Mouse (Mus musculus) kidney, adult 2 months (tissue): Measurements from ENCODE around the gene Cep78. TPM values are rescaled to one million over a fixed set of nuclear protein-coding genes. Genes with fewer than 3 reads are reported as not detected.

Experiments
- DNase-seq: peaks from one replicate; pipeline ENCODE4 v3.0.0; 2021
- H3K27ac ChIP-seq: fragments of 200-500 bp; 2 replicates; pipeline ENCODE4 v1.5.1; 2012; ENCODE audit warnings: low read depth, low read length, control low read depth, inconsistent platforms; ENCODE audit not compliant: insufficient read depth
- H3K27me3 ChIP-seq: fragments of 200-500 bp; replicated peaks from 2 replicates; pipeline ENCODE4 v1.6.1; 2012; ENCODE audit warnings: mild to moderate bottlenecking, moderate library complexity, low read length, inconsistent platforms; ENCODE audit not compliant: control insufficient read depth, insufficient read depth
- H3K36me3 ChIP-seq: fragments of 200-500 bp; 2 replicates; pipeline ENCODE4 v1.6.1; 2012; ENCODE audit warnings: mild to moderate bottlenecking, moderate library complexity, low read length, inconsistent platforms; ENCODE audit not compliant: control insufficient read depth, insufficient read depth
- H3K4me1 ChIP-seq: fragments of 200-500 bp; 2 replicates; pipeline ENCODE4 v1.6.1; 2011; ENCODE audit warnings: low read length; ENCODE audit not compliant: control insufficient read depth, insufficient read depth
- H3K4me3 ChIP-seq: fragments of 200-500 bp; 2 replicates; pipeline ENCODE4 v1.5.1; 2011; ENCODE audit warnings: mild to moderate bottlenecking, low read depth, low read length, control low read depth; ENCODE audit not compliant: insufficient read depth
- CTCF ChIP-seq: fragments of 200-500 bp; conservative IDR thresholded peaks from 2 replicates; pipeline ENCODE4 v1.5.1; 2011; ENCODE audit warnings: low read depth, mild to moderate bottlenecking, control low read depth, low read length, moderate library complexity, mixed read lengths; ENCODE audit not compliant: insufficient read depth, insufficient read length
- POLR2A ChIP-seq: fragments of 200-500 bp; IDR thresholded peaks from one replicate; pipeline ENCODE4 v1.6.1; 2011; ENCODE audit warnings: low read depth, low read length, control low read depth
- WGBS: fragments of 180-500 bp; shearing (Covaris S2); methylation state at CpG from one replicate; pipeline ENCODE4 v1.1.7; 2018; 5-methylcytosine and 5-hydroxymethylcytosine counted together
- polyA plus RNA-seq: library from polyadenylated mRNA; depleted of rRNA; stranded (reverse); fragments of >200 nt; gene quantifications from 2 replicates; pipeline ENCODE4 v1.2.3, GENCODE M21; 2012; rRNA removed

Cep78 gene
- polyA plus RNA-seq, 1 experiment = 1.6 TPM

DNA sequence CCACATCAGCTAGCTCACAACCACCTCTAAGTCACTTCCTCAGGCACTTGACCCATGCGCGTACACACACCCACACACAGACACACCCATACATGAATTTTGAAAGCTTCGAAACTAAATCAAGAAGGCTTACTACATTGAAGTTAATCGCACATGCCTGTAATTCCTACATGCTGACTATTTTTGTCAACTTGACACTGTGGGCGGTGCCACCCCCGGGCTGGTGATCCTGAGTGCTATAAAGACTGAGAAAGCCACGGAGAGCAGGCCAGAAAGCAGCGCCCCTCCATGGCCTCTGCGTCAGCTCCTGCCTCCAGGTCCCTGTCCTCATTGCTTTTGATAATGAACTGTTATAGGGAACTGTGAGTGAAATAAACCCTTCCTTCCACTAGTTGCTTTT, 61.4 kb downstream of the Cep78 start:
- peak; percentile 29 for DNase-seq
- 40% methylated on average over 9 of the region's 9 CpGs for WGBS
- TF ChIP-seq POLR2A (no peak), CTCF (no peak)
- Histone ChIP-seq H3K27me3 (no peaks in the 10 kb centered on the region), H3K27ac (no peak overlapping the region), H3K36me3 (no peaks in the 10 kb centered on the region), H3K4me1 (peaks cover 5% of the 10 kb centered on the region; the same call in 1 of the 2 replicates), H3K4me3 (0 out of 2 replicates have a peak overlapping the region, but pooled peaks have one; percentile 66)

DNA sequence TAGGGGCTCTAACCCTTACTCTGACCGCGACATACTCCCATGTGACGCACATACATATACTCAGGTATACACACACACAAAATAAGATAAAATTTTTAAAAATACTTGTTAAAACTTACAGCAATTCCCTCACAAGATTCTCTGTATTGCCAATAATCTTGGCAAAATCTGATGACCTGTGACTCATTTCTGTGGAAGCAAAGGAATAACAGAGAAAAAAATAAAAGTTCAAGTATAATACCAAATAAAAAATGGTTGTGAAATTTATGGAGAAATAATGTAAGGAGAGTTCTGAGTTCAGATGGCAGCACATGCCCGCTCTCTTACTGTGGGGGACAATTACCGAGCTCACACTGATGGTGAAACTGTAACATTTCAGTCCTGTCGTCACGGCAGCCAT, 65.5 kb downstream of the Cep78 start:
- no peak overlapping the region for H3K27ac ChIP-seq
- H3K4me3 ChIP-seq = no peak overlapping the region
- H3K4me1 ChIP-seq = 0 out of 2 replicates have a peak, but pooled peaks cover 2% of the 10 kb centered on the region
- WGBS = 97% methylated on average over 7 of the region's 7 CpGs
- no peaks in the 10 kb centered on the region for H3K27me3 ChIP-seq
- H3K36me3 ChIP-seq = no peaks in the 10 kb centered on the region
- TF ChIP-seq CTCF (no peak), POLR2A (no peak)
- no peak for DNase-seq

DNA sequence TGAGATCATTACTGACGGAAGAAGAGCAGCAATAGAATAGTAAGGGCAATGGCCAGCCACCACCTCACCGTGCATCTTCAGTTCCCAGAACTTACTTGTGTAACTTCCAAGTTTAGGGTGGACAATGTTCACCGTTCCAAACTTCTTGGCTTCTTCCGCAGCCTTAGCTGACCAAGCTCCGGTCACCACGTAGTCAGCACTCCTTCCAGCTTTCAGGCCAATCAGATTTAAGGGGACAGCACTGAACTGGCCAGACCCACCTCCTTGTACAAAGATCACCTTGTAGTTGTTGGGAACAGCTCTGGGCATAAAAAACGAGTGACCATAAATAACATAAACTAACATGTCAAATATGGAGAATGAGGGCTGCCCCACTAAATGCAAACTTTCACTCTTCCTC, 66.7 kb downstream of the Cep78 start:
- TF ChIP-seq POLR2A (no peak), CTCF (no peak)
- Histone ChIP-seq H3K27ac (peak overlapping the region; percentile 22; the same call in 1 of the 2 replicates), H3K4me1 (no peaks in the 10 kb centered on the region), H3K36me3 (no peaks in the 10 kb centered on the region), H3K4me3 (peak overlapping the region; percentile 12; the same call in 1 of the 2 replicates), H3K27me3 (no peaks in the 10 kb centered on the region)
- 61% methylated on average over 7 of the region's 7 CpGs for WGBS
- peak; percentile 87 for DNase-seq

DNA sequence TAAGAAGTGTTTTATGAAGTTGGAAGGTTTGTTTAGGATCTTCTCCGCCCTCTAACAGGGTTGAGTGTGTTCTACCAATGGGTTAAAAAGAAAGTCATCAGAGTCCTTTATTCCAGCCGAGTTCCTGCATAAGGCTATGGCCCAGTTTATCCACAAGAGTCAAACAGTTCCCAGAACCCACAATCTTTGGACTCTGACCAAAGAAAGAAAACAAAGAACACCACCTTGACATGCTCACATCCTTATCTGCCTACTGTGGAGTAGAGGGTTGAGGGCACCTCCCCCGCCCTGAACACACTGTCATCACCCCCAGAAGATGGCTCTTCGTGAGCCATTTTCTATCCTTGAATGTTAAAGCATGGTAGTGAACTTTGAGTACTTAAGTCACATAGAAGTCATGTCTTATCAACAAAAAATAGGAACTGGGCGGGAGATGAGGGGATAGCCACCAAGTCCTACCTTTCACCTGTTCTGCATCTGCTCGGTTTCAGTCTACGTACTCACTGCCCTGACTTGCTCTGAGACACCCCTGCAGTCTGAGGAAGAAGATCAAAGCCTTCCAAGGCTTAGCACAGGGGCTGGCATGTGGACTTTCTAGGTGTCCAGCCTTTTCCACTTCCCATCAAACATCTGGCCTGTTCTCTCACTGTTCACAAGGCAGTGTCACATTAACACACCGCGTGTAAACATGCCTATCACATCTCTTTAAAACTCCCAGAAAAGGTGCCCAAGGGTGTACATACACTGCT, 71.4 kb downstream of the Cep78 start:
- Histone ChIP-seq H3K27me3 (no peaks in the 10 kb centered on the region), H3K27ac (no peak overlapping the region), H3K4me3 (no peak overlapping the region), H3K36me3 (no peaks in the 10 kb centered on the region), H3K4me1 (no peaks in the 10 kb centered on the region)
- WGBS = 91% methylated on average over 9 of the region's 9 CpGs
- DNase-seq = no peak
- TF ChIP-seq POLR2A (no peak), CTCF (no peak)

DNA sequence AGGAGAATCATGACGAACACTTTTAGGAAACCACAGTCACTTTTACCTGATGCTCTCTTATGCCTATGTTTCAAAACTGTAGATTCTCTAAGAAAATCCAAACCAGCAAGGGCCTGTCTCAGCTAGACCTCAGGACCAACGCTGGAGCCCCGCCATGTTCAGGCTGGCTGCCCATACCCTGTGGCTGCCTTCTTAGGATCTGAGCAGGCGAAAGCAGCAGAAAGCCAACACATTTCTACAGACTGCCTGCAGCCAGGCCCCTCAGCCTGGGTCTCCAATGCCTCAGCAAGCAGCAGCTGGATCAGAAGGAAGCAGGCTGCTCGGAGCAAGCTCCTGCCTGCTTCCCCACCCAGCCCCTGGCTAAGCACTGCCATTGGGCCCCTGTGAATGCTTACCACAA, 73.3 kb downstream of the Cep78 start:
- WGBS = 87% methylated on average over 5 of the region's 5 CpGs
- no peaks in the 10 kb centered on the region for H3K27me3 ChIP-seq
- no peak for DNase-seq

DNA sequence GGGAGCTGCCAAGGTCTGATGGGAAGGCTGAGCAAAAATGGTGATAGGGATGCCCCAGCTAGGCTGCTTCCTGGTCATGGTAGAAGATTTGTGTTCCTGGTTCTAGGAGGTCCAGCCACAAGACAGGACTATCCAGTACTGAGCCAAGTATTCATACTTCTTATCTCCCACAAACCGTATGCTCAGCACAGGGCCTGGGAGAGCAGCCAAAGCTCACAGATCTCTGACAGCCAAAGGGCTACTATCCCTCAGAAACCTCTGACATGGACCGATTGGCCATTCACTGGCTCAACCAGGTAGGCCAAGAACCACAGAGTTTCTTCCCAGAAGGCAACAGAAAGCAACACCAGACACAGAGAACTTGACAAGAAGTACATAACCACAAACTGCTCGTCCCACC, 73.8 kb downstream of the Cep78 start:
- no peaks in the 10 kb centered on the region for H3K36me3 ChIP-seq
- TF ChIP-seq POLR2A = no peak
- TF ChIP-seq CTCF = no peak

More for the DNA sequence above, 73.3 kb downstream of the Cep78 start:
- no peak overlapping the region for H3K27ac ChIP-seq
- H3K36me3 ChIP-seq = no peaks in the 10 kb centered on the region
- TF ChIP-seq CTCF = no peak
- TF ChIP-seq POLR2A = no peak
- no peaks in the 10 kb centered on the region for H3K4me1 ChIP-seq
- no peak overlapping the region for H3K4me3 ChIP-seq

DNA sequence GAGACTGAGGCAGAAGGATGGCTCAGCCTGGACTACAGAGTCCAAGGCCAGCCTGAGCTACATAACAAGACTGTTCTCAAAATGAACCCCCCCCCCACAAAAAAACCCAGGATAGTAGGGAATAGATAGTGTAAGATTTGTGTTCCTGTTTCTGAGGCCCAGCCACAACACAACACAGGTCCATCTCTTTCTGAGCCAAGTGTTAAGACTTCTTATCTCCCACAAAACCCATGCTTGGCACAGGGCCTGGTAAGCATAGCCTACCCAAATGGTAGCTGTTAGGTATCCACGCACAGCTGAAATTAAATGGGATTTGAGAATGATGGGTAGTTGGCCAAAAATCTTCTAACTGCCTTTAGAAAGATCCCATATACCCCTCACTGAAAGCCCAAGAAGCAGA, 74.3 kb downstream of the Cep78 start:
- 95% methylated on average over 1 of the region's 1 CpGs for WGBS
- no peaks in the 10 kb centered on the region for H3K27me3 ChIP-seq
- no peaks in the 10 kb centered on the region for H3K4me1 ChIP-seq
- no peak overlapping the region for H3K27ac ChIP-seq
- TF ChIP-seq CTCF = no peak
- no peak for TF ChIP-seq POLR2A
- no peak for DNase-seq
- no peaks in the 10 kb centered on the region for H3K36me3 ChIP-seq
- no peak overlapping the region for H3K4me3 ChIP-seq

More for the DNA sequence above, 73.8 kb downstream of the Cep78 start:
- Histone ChIP-seq H3K27me3 (no peaks in the 10 kb centered on the region), H3K27ac (no peak overlapping the region), H3K4me1 (no peaks in the 10 kb centered on the region), H3K4me3 (no peak overlapping the region)
- peak; percentile 63 for DNase-seq
- 62% methylated on average over 3 of the region's 3 CpGs for WGBS

DNA sequence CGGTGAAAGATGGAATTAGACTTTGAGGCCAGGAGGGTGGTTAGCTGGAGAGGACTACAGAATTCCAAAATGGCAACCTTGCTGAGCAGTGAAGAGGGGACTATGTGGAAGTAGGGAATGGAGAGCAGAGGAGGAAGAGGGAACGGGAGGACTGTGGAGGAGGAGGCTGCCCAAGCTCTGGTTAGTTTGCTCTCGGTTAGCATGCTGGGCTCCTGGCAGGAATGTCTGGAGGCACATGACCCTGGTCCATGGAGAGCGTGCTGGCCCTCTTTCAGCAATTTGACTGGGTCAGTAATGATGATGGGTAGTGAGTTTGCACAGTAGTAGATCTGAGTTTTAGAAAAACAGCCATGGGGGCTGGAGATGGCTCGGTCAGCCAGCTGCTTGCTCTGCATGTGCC, 76.8 kb downstream of the Cep78 start:
- no peaks in the 10 kb centered on the region for H3K36me3 ChIP-seq
- no peak for TF ChIP-seq CTCF
- no peak for TF ChIP-seq POLR2A
- 71% methylated on average over 5 of the region's 5 CpGs for WGBS
- peak; percentile 62 for DNase-seq
- H3K27me3 ChIP-seq = no peaks in the 10 kb centered on the region
- H3K4me1 ChIP-seq = peaks cover 13% of the 10 kb centered on the region
- H3K4me3 ChIP-seq = no peak overlapping the region
- no peak overlapping the region for H3K27ac ChIP-seq

Other genes with a start within 250 kb of the Cep78 start
- gene Psat1, start 37.7 kb downstream of the Cep78 start, polyA plus RNA-seq = 21.0 and 28.5 TPM in 2 replicates
- 13.2 and 15.6 TPM in 2 replicates for gene Gnaq, start 147.8 kb upstream of the Cep78 start, polyA plus RNA-seq